Mouse (Mus musculus): Measurements from ENCODE around the gene Fgfbp3. TPM values are rescaled to one million over a fixed set of nuclear protein-coding genes. Genes with fewer than 3 reads are reported as not detected.
"Not testable (repeated sequence)": the region's sequence is repeated elsewhere in the genome, so short reads cannot be mapped to it uniquely, and the experiment has no call there.

The Fgfbp3 gene
- total RNA-seq, 4 experiments from 2014 or later, result 1.9 to 2.7 (median 2.6) TPM

DNA sequence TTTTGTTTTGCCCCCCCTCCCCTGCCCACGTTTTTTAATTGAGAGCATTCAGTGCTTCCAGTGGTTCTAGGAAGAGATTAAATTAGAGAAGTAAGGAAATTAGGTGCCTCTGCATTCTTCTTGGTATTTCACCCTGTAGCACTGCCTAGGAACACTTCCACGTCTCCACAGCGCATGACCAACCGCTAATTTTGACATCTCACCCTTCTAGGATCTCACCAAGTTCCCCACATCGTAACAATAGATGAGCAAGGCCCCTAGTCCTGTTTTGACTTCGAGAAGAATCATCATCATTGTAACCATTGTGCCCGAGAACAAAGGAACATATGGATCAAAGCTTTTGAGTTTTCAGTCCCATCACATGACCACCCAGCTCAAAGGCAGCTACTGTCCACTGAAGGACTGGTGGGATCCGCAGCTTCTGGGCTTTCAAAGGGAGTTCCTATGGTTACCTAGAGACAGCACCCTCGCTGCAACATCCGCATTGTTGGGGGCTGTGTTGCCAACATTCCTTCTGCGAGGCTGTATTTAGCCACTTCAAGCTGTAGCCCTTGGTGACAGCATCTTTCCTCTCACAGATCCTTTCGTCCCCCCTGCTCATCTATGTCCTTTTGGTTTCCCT, 8.9 kb downstream of the Fgfbp3 start:
- no peak for DNase-seq (ENCODE audit: low spot score)

- no peak for DNase-seq (ENCODE audit: low spot score)
These were observed 9.6 kb downstream of the Fgfbp3 start for GRCm38 (mm10) chr19:36909676-36910292.

- DNase-seq (ENCODE audit: low spot score), result no peak
These were observed 10.3 kb downstream of the Fgfbp3 start for GRCm38 (mm10) chr19:36909150-36909549.

- DNase-seq (ENCODE audit: low spot score), result no peak
These were observed 15.0 kb downstream of the Fgfbp3 start for GRCm38 (mm10) chr19:36904211-36905007.

GRCm38 (mm10) chr19:36903377-36903776, 16.0 kb downstream of the Fgfbp3 start:
- DNase-seq (ENCODE audit: low spot score), result no peak

DNA sequence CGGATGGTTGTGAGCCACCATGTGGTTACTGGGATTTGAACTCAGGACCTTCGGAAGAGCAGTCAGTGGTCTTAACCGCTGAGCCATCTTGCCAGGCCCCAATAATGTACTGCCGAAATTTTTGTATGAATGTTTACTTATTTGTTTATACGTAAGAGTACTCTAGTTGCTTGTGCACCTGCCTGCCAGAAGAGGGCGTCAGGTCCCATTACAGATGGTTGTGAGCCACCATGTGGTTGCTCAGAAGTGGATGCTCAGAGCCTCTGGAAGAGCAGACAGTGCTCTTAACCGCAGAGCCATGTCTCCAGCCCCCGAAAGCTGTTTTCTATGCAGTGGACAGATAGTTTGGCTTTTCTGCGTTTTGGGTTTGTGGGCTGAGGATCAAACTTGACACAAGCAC, 21.6 kb downstream of the Fgfbp3 start:
- no peak for DNase-seq (ENCODE audit: low spot score)

- no peak for DNase-seq (ENCODE audit: low spot score)
These were observed 22.4 kb downstream of the Fgfbp3 start for GRCm38 (mm10) chr19:36896791-36897569.

DNA sequence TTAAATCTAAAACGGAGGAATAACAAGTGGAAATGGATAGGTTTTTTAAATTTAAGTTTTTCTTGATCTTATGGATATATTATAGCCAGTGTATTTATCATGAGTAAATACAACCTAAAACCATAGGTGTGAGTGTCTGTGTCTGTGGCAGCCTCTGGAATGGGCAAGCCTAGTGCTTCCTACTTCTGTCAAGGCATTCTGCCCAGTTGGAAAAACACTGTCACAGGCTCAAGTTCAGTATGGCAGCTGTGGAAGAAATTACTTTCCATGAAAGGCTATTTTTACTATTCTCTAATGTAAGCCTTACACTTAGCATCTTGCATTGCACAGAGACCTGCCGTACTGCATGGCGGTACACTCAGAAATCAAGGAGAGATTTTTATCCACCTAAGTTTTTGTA, 27.7 kb downstream of the Fgfbp3 start:
- no peak for DNase-seq (ENCODE audit: low spot score)

DNA sequence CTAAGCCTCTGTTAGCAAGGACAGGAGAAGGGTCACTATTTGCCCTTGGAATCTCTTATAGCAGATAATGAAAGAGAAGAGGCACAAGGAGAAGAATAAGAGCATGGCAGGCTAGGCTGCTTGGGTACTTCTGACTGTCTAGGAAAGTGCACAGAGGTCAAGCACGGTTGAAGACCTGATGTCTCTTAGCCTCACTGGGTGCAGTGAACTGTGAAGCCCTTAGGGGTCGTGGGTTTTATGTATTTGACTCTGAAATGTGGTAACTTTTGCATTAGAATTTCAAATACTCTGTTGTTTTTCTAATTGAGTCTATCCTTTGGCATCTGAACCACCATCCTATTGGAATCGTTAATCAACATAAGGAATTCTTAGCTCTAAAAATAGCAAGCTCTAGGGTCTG, 31.7 kb downstream of the Fgfbp3 start:
- no peak for DNase-seq (ENCODE audit: low spot score)

DNA sequence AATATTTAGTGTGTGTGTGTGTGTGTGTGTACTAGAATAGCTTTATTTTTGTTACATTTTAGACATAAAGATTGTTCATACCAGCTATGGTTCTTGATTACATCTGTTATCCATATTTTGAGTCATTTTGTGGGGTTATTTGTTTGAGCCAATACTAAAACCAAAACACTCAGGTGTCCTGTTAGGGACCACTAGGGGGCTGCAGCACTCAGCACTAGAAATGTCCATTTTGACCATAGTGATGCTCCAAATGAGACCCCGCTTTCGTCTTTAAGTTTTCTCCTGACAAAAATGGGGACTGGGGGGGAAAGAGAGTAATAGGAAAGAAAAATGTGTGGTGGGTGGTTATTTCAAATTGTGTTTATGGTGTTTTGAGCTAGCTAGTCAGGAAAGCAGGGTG, 33.1 kb downstream of the Fgfbp3 start:
- DNase-seq (ENCODE audit: low spot score), result no peak

GRCm38 (mm10) chr19:36883119-36883518, 36.3 kb downstream of the Fgfbp3 start:
- no peak for DNase-seq (ENCODE audit: low spot score)

DNA sequence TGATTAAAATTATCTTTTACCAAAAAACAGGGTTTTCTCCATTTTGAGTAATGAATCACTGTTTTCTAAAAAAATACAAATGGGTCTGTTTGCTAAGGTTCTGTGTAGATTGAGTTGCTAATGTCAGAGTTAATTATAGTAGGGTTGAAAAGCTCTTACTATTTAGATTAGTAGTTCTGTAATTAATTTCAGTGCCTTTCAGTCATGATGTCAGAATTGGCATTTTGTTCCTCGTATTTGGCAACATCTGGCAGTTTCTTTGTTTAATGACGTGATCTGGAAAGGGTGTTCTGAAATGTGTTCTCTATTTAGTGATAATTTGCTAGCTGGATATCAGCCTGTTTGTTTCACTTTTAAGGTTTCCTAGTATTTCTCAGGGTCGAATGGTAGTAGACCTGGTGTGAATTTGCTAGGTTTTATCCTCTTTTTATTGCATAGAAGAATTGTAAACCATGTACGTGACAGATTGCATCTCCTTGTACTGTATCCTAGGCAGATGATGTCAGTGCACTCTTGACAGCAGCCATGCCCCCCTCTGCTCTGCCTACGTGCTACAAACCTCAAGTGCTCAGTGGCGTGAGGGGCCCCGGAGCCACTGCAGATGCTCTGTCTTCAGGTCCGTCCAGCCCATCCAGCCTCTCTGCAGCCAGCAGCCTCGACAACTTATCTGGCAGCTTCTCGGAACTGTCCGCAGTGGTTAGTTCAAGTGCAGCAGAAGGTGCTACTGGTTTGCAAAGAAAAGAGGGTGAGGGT, 40.5 kb downstream of the Fgfbp3 start:
- peak; percentile 14 for DNase-seq (ENCODE audit: low spot score)

- no peak for DNase-seq (ENCODE audit: low spot score)
These were observed 42.1 kb downstream of the Fgfbp3 start for GRCm38 (mm10) chr19:36877329-36877728.

- no peak for DNase-seq (ENCODE audit: low spot score)
These were observed 44.8 kb downstream of the Fgfbp3 start for GRCm38 (mm10) chr19:36874651-36875050.

- not testable (repeated sequence) for DNase-seq (ENCODE audit: low spot score)
These were observed 50.7 kb downstream of the Fgfbp3 start for GRCm38 (mm10) chr19:36868675-36869074.

Other genes starting within 250 kb of the Fgfbp3 start
- 100 to 1,000 TPM in 2 of 4 experiments, 10 to 100 TPM in 2; 82.2 to 179 (median 102) TPM for gene Ppp1r3c, start 183.0 kb downstream of the Fgfbp3 start, total RNA-seq (2022)
- gene Tnks2, start 85.4 kb downstream of the Fgfbp3 start, total RNA-seq (2022), result 10 to 100 TPM; 62.7 to 82.4 (median 71.7) TPM
- gene Btaf1, start 6.5 kb upstream of the Fgfbp3 start, total RNA-seq (2022), result 10 to 100 TPM in 3 of 4 experiments, 1 to 10 TPM in 1; 9.2 to 13.0 (median 11.2) TPM

Measured in heart, adult 8-10 months (tissue).